Mouse (Mus musculus): ENCODE measurements around the gene Ace. TPM values are rescaled to one million over a fixed set of nuclear protein-coding genes. Genes with fewer than 3 reads are reported as not detected.

The Ace gene
- polyA plus RNA-seq, 1 experiment from 2014 or later: 2.0 TPM

DNA sequence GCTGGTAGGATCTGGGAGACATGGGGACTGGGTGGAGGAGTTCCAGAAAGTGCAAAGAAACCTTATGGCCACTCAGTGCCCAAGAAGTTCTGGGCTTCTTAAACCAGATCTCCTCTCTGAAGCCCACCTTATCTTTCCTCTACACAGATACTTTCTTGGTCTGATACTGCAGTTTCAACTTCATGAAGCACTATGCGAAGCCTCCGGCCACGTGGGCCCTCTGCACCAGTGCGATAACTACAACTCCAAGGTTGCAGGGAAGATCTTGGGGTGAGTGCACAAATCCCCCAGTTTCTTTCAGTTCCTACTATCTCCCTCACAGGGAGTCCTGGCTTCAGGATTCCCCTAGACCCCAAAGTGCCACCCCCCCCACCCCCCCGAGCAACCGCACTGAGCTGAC, 32.3 kb downstream of the Ace start:
- no peak for ATAC-seq (ENCODE audit: insufficient number of reproducible peaks, insufficient read depth, low FRiP score, low read depth)
- Histone ChIP-seq H3K9ac (ENCODE audit: low read length) (no peak overlapping the region), H3K27ac (replicated peaks in 1 of 2; ENCODE audit: control insufficient read depth in 1 of 2, insufficient read depth in 1 of 2, low read depth in 2 of 2, low read length in 2 of 2) (no peak overlapping the region), H3K4me1 (ENCODE audit: control insufficient read depth in 2 of 2, insufficient read depth in 2 of 2, low read length in 2 of 2) (no peaks in the 10 kb centered on the region), H3K4me2 (ENCODE audit: low read length) (no peak overlapping the region), H3K27me3 (ENCODE audit: control insufficient read depth, insufficient read depth, low read length) (no peaks in the 10 kb centered on the region), H3K4me3 (ENCODE audit: control insufficient read depth in 1 of 2, insufficient read depth in 1 of 2, low read depth in 1 of 2, low read length in 2 of 2) (no peak overlapping the region), H3K36me3 (ENCODE audit: control insufficient read depth, insufficient read depth, low read length) (no peaks in the 10 kb centered on the region), H3K9me3 (ENCODE audit: control insufficient read depth, low read length) (no peaks in the 10 kb centered on the region)
- 88% methylated on average over 6 of the region's 6 CpGs for WGBS

DNA sequence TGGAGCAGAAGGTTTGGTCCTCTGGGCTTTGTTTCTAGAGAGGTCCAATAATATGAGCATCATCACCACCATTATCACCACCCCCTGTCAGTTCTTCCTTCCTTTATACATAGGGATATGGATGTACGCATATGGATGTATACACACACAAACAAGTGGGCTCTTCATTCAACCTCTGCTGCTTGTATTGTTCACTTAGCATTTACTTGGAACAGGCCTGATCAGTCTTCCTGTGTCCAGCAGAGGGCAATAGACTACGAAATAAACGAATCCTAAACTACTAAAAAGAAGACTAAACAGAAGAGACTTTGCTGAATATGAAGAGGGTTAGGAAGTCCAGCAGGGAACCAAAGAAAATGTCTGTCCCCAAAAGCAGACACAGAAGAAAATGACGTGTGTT, 34.0 kb downstream of the Ace start:
- Histone ChIP-seq H3K9ac (ENCODE audit: low read length) (no peak overlapping the region), H3K9me3 (ENCODE audit: control insufficient read depth, low read length) (no peaks in the 10 kb centered on the region), H3K36me3 (ENCODE audit: control insufficient read depth, insufficient read depth, low read length) (no peaks in the 10 kb centered on the region), H3K4me2 (ENCODE audit: low read length) (no peak overlapping the region), H3K4me3 (ENCODE audit: control insufficient read depth in 1 of 2, insufficient read depth in 1 of 2, low read depth in 1 of 2, low read length in 2 of 2) (no peak overlapping the region), H3K27me3 (ENCODE audit: control insufficient read depth, insufficient read depth, low read length) (no peaks in the 10 kb centered on the region), H3K27ac (replicated peaks in 1 of 2; ENCODE audit: control insufficient read depth in 1 of 2, insufficient read depth in 1 of 2, low read depth in 2 of 2, low read length in 2 of 2) (no peak overlapping the region), H3K4me1 (ENCODE audit: control insufficient read depth in 2 of 2, insufficient read depth in 2 of 2, low read length in 2 of 2) (no peaks in the 10 kb centered on the region)
- no peak for ATAC-seq (ENCODE audit: insufficient number of reproducible peaks, insufficient read depth, low FRiP score, low read depth)
- WGBS: 43% methylated on average over 4 of the region's 4 CpGs

DNA sequence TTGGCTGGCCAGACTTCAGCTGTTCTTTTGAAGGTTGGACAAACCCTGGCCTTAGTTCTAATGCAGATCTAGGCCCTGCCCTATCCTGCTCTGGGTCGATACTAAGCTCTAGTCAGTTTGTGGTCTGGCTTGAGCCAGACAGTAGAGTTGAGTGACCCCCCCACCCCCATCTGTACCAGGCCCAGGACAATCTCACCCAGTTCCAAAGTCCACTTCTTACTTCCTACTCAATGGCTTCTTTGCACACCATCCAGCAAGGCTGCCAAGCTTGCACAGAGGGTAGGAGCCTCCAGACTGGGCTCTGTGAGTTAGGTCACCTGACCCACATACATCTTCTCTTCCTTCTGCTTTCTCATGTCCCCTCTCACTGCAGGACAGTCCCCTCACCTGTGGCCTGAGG, 36.8 kb downstream of the Ace start:
- H3K9ac ChIP-seq (ENCODE audit: low read length): no peak overlapping the region
- H3K27me3 ChIP-seq (ENCODE audit: control insufficient read depth, insufficient read depth, low read length): peaks cover 17% of the 10 kb centered on the region
- 80% methylated on average over 1 of the region's 1 CpGs for WGBS
- no peak overlapping the region for H3K27ac ChIP-seq (replicated peaks in 1 of 2; ENCODE audit: control insufficient read depth in 1 of 2, insufficient read depth in 1 of 2, low read depth in 2 of 2, low read length in 2 of 2)
- no peak overlapping the region for H3K4me2 ChIP-seq (ENCODE audit: low read length)
- no peak for ATAC-seq (ENCODE audit: insufficient number of reproducible peaks, insufficient read depth, low FRiP score, low read depth)
- 0 out of 4 replicates have a peak, but pooled peaks cover 0 to 3% of the 10 kb centered on the region in 2 experiments for H3K4me1 ChIP-seq (ENCODE audit: control insufficient read depth in 2 of 2, insufficient read depth in 2 of 2, low read length in 2 of 2)
- no peaks in the 10 kb centered on the region for H3K36me3 ChIP-seq (ENCODE audit: control insufficient read depth, insufficient read depth, low read length)
- H3K9me3 ChIP-seq (ENCODE audit: control insufficient read depth, low read length): no peaks in the 10 kb centered on the region
- H3K4me3 ChIP-seq (ENCODE audit: control insufficient read depth in 1 of 2, insufficient read depth in 1 of 2, low read depth in 1 of 2, low read length in 2 of 2): no peak overlapping the region

DNA sequence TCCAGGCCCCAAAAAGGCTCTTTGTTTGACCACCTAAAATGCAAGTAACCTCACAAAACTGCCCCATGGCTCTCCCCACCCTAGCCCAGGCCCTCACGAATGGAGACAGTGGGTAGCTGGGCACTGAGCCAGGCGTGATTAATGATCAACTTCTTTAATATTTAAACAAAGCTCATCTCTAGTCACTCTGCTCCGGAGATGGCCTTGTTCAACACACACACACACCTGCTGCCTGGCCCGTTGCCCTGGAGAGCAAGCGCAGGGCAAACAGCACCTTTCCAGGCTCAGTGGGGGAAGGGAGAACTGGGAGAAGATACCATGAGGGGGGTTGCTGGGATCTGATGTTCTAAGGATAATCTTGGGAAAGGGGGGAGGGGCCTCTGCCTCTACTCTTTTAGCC, 38.2 kb downstream of the Ace start:
- Histone ChIP-seq H3K27ac (replicated peaks in 1 of 2; ENCODE audit: control insufficient read depth in 1 of 2, insufficient read depth in 1 of 2, low read depth in 2 of 2, low read length in 2 of 2) (no peak overlapping the region), H3K4me3 (ENCODE audit: control insufficient read depth in 1 of 2, insufficient read depth in 1 of 2, low read depth in 1 of 2, low read length in 2 of 2) (no peak overlapping the region), H3K27me3 (ENCODE audit: control insufficient read depth, insufficient read depth, low read length) (peaks cover 22% of the 10 kb centered on the region), H3K4me2 (ENCODE audit: low read length) (no peak overlapping the region), H3K4me1 (ENCODE audit: control insufficient read depth in 2 of 2, insufficient read depth in 2 of 2, low read length in 2 of 2) (0 out of 4 replicates have a peak, but pooled peaks cover 0 to 3% of the 10 kb centered on the region in 2 experiments), H3K9ac (ENCODE audit: low read length) (no peak overlapping the region), H3K36me3 (ENCODE audit: control insufficient read depth, insufficient read depth, low read length) (no peaks in the 10 kb centered on the region), H3K9me3 (ENCODE audit: control insufficient read depth, low read length) (no peaks in the 10 kb centered on the region)
- no peak for ATAC-seq (ENCODE audit: insufficient number of reproducible peaks, insufficient read depth, low FRiP score, low read depth)
- 50% methylated on average over 5 of the region's 5 CpGs for WGBS

DNA sequence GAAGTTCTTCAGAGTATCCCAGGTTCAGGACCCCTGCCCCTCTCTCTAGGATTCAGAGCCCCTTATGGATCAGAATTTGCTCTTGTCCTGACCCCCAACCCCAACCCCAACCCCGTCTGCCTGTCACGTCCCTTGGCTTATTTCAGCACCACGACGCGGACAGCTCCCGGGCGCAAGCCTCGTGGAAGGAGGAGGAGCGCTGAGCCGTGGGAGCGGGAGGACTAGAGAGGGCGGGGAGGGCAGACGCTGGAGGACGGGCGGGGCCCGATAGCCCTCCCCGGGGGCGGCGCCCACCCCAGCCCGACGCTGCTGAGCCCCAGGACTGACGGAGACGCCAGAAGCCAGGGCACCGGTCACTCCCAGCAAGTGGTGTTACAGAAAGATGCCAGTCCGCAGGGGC, 40.1 kb downstream of the Ace start, which contains the start of gene Kcnh6:
Kcnh6 (plus strand) TSS at position 304 of the 400 bp plus-strand sequence.
- H3K9me3 ChIP-seq (ENCODE audit: control insufficient read depth, low read length): no peaks in the 10 kb centered on the region
- no peak within 1 kb of the TSS for H3K27ac ChIP-seq (replicated peaks in 1 of 2; ENCODE audit: control insufficient read depth in 1 of 2, insufficient read depth in 1 of 2, low read depth in 2 of 2, low read length in 2 of 2)
- no peak within 1 kb of the TSS for H3K9ac ChIP-seq (ENCODE audit: low read length)
- H3K4me3 ChIP-seq (ENCODE audit: control insufficient read depth in 1 of 2, insufficient read depth in 1 of 2, low read depth in 1 of 2, low read length in 2 of 2): peak within 1 kb of the TSS in 1 of 2 experiments; percentile 17; a peak in 1 of 4 replicates
- 0 out of 4 replicates have a peak, but pooled peaks cover 0 to 3% of the 10 kb centered on the region in 2 experiments for H3K4me1 ChIP-seq (ENCODE audit: control insufficient read depth in 2 of 2, insufficient read depth in 2 of 2, low read length in 2 of 2)
- H3K27me3 ChIP-seq (ENCODE audit: control insufficient read depth, insufficient read depth, low read length): peaks cover 31% of the 10 kb centered on the region
- ATAC-seq (ENCODE audit: insufficient number of reproducible peaks, insufficient read depth, low FRiP score, low read depth): peak; percentile 68; the same call in 1 of the 2 replicates
- under 1% methylated on average over 25 of the region's 25 CpGs for WGBS
- peak within 1 kb of the TSS; percentile 61 for H3K4me2 ChIP-seq (ENCODE audit: low read length)
- H3K36me3 ChIP-seq (ENCODE audit: control insufficient read depth, insufficient read depth, low read length): no peaks in the 10 kb centered on the region

DNA sequence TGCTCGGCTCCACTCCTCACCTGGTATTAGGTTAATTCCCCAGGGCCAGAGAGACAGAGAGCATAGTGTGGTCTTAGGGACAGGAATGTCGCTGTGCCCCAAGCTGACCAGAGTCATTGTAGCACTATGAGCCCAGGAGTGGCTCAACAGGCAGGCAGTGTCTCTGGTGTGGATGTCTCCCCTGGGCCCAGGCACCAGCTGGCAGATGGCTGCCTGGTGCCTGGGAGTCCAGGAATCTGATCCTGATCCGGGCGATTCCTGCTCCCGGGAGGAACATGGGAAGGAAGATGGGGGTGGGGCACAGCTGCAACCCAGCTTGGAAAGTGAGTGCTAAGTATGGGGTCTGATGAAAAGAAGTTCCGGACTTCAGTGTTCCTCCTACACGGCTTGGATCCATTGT, 45.0 kb downstream of the Ace start:
- no peak overlapping the region for H3K27ac ChIP-seq (replicated peaks in 1 of 2; ENCODE audit: control insufficient read depth in 1 of 2, insufficient read depth in 1 of 2, low read depth in 2 of 2, low read length in 2 of 2)
- no peak overlapping the region for H3K9ac ChIP-seq (ENCODE audit: low read length)
- H3K27me3 ChIP-seq (ENCODE audit: control insufficient read depth, insufficient read depth, low read length): peaks cover 26% of the 10 kb centered on the region
- no peak overlapping the region for H3K4me3 ChIP-seq (ENCODE audit: control insufficient read depth in 1 of 2, insufficient read depth in 1 of 2, low read depth in 1 of 2, low read length in 2 of 2)
- H3K4me2 ChIP-seq (ENCODE audit: low read length): no peak overlapping the region
- WGBS: 38% methylated on average over 7 of the region's 7 CpGs
- H3K36me3 ChIP-seq (ENCODE audit: control insufficient read depth, insufficient read depth, low read length): no peaks in the 10 kb centered on the region
- peaks cover 5 to 13% of the 10 kb centered on the region in 2 experiments; a peak in 1 of 4 replicates for H3K4me1 ChIP-seq (ENCODE audit: control insufficient read depth in 2 of 2, insufficient read depth in 2 of 2, low read length in 2 of 2)
- H3K9me3 ChIP-seq (ENCODE audit: control insufficient read depth, low read length): no peaks in the 10 kb centered on the region
- no peak for ATAC-seq (ENCODE audit: insufficient number of reproducible peaks, insufficient read depth, low FRiP score, low read depth)

DNA sequence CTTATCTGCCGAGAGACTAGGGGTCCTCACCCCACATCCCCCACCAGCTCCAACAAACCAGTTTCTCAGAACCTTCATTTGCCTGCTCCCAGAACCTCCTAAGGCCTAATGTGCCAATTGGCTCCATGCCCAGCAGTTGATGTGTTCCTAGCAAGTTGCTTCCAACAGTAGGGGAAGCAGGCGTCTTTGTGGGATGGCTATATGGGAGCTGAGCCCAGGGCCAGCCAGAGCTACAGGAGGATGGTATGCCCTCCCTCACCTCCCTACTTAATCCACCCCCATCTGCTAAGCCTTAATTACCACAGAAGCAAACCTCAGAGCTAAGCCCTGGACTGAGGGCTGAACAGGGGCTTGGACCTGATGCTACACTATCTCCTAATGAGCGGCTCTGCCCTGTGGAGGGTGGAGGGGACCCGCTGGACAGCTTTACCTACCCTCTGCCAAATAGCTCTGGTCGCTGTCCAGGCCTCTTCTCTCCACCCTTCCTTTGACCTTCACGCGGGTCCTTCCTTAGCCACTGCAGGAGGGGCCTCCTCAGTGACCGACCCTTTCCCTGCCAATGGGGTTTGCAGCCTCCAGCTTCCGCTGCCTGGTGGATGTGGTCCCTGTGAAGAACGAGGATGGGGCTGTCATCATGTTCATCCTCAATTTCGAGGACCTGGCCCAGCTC, 45.9 kb downstream of the Ace start:
- H3K9me3 ChIP-seq (ENCODE audit: control insufficient read depth, low read length): no peaks in the 10 kb centered on the region
- H3K27ac ChIP-seq (replicated peaks in 1 of 2; ENCODE audit: control insufficient read depth in 1 of 2, insufficient read depth in 1 of 2, low read depth in 2 of 2, low read length in 2 of 2): no peak overlapping the region
- H3K36me3 ChIP-seq (ENCODE audit: control insufficient read depth, insufficient read depth, low read length): no peaks in the 10 kb centered on the region
- peaks cover 5 to 10% of the 10 kb centered on the region in 2 experiments; a peak in 1 of 4 replicates for H3K4me1 ChIP-seq (ENCODE audit: control insufficient read depth in 2 of 2, insufficient read depth in 2 of 2, low read length in 2 of 2)
- no peak overlapping the region for H3K4me3 ChIP-seq (ENCODE audit: control insufficient read depth in 1 of 2, insufficient read depth in 1 of 2, low read depth in 1 of 2, low read length in 2 of 2)
- peaks cover 23% of the 10 kb centered on the region for H3K27me3 ChIP-seq (ENCODE audit: control insufficient read depth, insufficient read depth, low read length)
- WGBS: 51% methylated on average over 11 of the region's 11 CpGs
- ATAC-seq (ENCODE audit: insufficient number of reproducible peaks, insufficient read depth, low FRiP score, low read depth): no peak
- H3K9ac ChIP-seq (ENCODE audit: low read length): no peak overlapping the region
- H3K4me2 ChIP-seq (ENCODE audit: low read length): no peak overlapping the region

DNA sequence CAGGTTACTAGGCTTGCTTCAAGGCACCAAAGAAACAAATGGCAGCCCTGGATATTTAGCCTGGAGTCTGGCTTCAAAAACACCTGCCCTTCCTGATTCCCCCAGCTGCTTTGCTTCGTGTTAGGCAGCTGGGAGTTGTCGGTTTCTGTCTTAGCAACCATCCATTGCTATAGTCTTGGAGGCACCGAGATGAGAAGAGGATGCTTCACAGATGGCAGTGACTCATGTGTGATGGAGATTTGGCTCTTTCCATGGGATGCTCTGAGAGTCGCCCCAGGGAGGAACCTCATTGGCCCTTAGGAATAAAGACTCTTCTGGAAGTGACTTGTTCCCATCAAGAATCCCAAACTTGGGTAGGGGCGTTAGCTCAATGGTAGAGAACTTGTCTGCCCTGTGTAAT, 48.7 kb downstream of the Ace start:
- no peaks in the 10 kb centered on the region for H3K36me3 ChIP-seq (ENCODE audit: control insufficient read depth, insufficient read depth, low read length)

More for the DNA sequence above, 48.7 kb downstream of the Ace start:
- no peak overlapping the region for H3K9ac ChIP-seq (ENCODE audit: low read length)
- peaks cover 14 to 16% of the 10 kb centered on the region in 2 experiments; a peak in 3 of 4 replicates for H3K4me1 ChIP-seq (ENCODE audit: control insufficient read depth in 2 of 2, insufficient read depth in 2 of 2, low read length in 2 of 2)
- H3K27ac ChIP-seq (replicated peaks in 1 of 2; ENCODE audit: control insufficient read depth in 1 of 2, insufficient read depth in 1 of 2, low read depth in 2 of 2, low read length in 2 of 2): no peak overlapping the region
- H3K4me3 ChIP-seq (ENCODE audit: control insufficient read depth in 1 of 2, insufficient read depth in 1 of 2, low read depth in 1 of 2, low read length in 2 of 2): no peak overlapping the region
- ATAC-seq (ENCODE audit: insufficient number of reproducible peaks, insufficient read depth, low FRiP score, low read depth): no peak
- peaks cover 28% of the 10 kb centered on the region for H3K27me3 ChIP-seq (ENCODE audit: control insufficient read depth, insufficient read depth, low read length)
- WGBS: 72% methylated on average over 5 of the region's 5 CpGs
- no peaks in the 10 kb centered on the region for H3K9me3 ChIP-seq (ENCODE audit: control insufficient read depth, low read length)
- no peak overlapping the region for H3K4me2 ChIP-seq (ENCODE audit: low read length)
